Mouse (Mus musculus): ENCODE measurements around the gene Wdr86.
"Not testable (repeated sequence)": the region's sequence is repeated elsewhere in the genome, so short reads cannot be mapped to it uniquely, and the experiment has no call there.

Wdr86 gene

DNA sequence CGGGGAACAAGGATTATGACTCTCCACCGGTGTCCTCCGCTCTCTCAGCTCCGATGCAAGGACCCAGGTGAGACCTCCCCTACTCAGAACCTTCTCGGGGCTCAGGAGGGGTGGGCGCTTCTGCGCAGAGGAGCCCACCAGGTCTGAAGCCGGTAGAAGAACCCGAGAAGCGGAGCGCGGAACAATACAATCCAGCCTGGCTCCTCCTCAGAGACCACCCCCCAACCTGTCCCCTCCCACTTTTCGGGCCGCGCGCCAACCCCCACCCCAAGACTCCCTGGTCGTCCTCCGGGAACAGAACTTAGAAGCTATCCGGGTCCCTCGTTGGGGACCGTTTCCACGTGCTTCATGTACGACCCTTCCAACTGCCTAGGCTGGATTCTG, at the start of gene Wdr86:
Wdr86 (minus strand) TSS at position 240 of the 384 bp plus-strand sequence.
- peaks cover 79% of the 10 kb centered on the region for H3K4me1 ChIP-seq (replicated peaks; ENCODE audit: low read depth, low read length)
- H3K36me3 ChIP-seq (ENCODE audit: insufficient read depth, low read length): peaks cover 8% of the 10 kb centered on the region; the same call in 1 of the 2 replicates
- TF ChIP-seq NANOG (IDR thresholded peaks at IDR 0.05; ENCODE audit: borderline replicate concordance, low read length) (no peak), POU5F1 (IDR thresholded peaks at IDR 0.05; ENCODE audit: borderline replicate concordance, low read length) (no peak), CTCF (conservative IDR thresholded peaks at IDR 0.05; ENCODE audit: low read length) (no peak)
- peaks cover 34% of the 10 kb centered on the region for H3K27me3 ChIP-seq (ENCODE audit: insufficient read depth, low read length)
- no peaks in the 10 kb centered on the region for H3K9me3 ChIP-seq (ENCODE audit: low read length)
- peak within 1 kb of the TSS; percentile 85 for H3K4me3 ChIP-seq (replicated peaks; ENCODE audit: low read length)

GRCm38 (mm10) chr5:24779881-24780512, 49.5 kb upstream of the Wdr86 start:
- H3K27me3 ChIP-seq (ENCODE audit: insufficient read depth, low read length): peaks cover 19% of the 10 kb centered on the region
- H3K9me3 ChIP-seq (ENCODE audit: low read length): peaks cover 25% of the 10 kb centered on the region
- TF ChIP-seq CTCF (conservative IDR thresholded peaks at IDR 0.05; ENCODE audit: low read length) (peak; percentile 86), POU5F1 (IDR thresholded peaks at IDR 0.05; ENCODE audit: borderline replicate concordance, low read length) (no peak)

DNA sequence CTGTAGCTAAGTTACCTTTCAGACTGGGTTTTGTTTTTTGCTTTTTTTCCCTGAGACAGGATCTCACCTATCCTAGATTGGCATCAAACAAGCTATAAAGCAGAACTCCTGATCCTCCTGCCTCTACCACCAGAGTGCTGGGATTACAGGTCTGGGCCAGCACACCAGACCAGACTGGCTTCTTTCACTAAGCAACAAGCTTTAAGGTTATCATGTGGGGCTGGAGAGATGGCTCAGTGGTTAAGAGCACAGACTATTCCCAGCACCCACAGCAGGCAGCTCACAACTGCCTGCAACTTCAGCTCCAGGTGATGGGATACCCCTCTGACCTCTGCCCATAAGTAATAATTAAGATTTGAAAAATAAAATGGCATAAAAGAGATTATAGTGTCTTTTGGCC, 48.8 kb upstream of the Wdr86 start:
- H3K4me3 ChIP-seq (replicated peaks; ENCODE audit: low read length): no peak overlapping the region
- peaks cover 21% of the 10 kb centered on the region for H3K9me3 ChIP-seq (ENCODE audit: low read length)
- TF ChIP-seq NANOG (IDR thresholded peaks at IDR 0.05; ENCODE audit: borderline replicate concordance, low read length) (no peak), POU5F1 (IDR thresholded peaks at IDR 0.05; ENCODE audit: borderline replicate concordance, low read length) (no peak), CTCF (conservative IDR thresholded peaks at IDR 0.05; ENCODE audit: low read length) (no peak)
- no peaks in the 10 kb centered on the region for H3K36me3 ChIP-seq (ENCODE audit: insufficient read depth, low read length)
- peaks cover 33% of the 10 kb centered on the region for H3K4me1 ChIP-seq (replicated peaks; ENCODE audit: low read depth, low read length)
- peaks cover 19% of the 10 kb centered on the region for H3K27me3 ChIP-seq (ENCODE audit: insufficient read depth, low read length)

More at GRCm38 (mm10) chr5:24779881-24780512, 49.5 kb upstream of the Wdr86 start:
- H3K4me1 ChIP-seq (replicated peaks; ENCODE audit: low read depth, low read length): peaks cover 33% of the 10 kb centered on the region
- H3K36me3 ChIP-seq (ENCODE audit: insufficient read depth, low read length): no peaks in the 10 kb centered on the region
- H3K4me3 ChIP-seq (replicated peaks; ENCODE audit: low read length): 0 out of 2 replicates have a peak overlapping the region, but pooled peaks have one; percentile 17

GRCm38 (mm10) chr5:24778843-24779140, 48.3 kb upstream of the Wdr86 start:
- H3K27me3 ChIP-seq (ENCODE audit: insufficient read depth, low read length): peaks cover 19% of the 10 kb centered on the region
- peaks cover 33% of the 10 kb centered on the region for H3K4me1 ChIP-seq (replicated peaks; ENCODE audit: low read depth, low read length)
- TF ChIP-seq CTCF (conservative IDR thresholded peaks at IDR 0.05; ENCODE audit: low read length) (no peak), POU5F1 (IDR thresholded peaks at IDR 0.05; ENCODE audit: borderline replicate concordance, low read length) (no peak), NANOG (IDR thresholded peaks at IDR 0.05; ENCODE audit: borderline replicate concordance, low read length) (no peak)
- H3K9me3 ChIP-seq (ENCODE audit: low read length): peaks cover 20% of the 10 kb centered on the region
- H3K4me3 ChIP-seq (replicated peaks; ENCODE audit: low read length): peak overlapping the region; percentile 76
- H3K36me3 ChIP-seq (ENCODE audit: insufficient read depth, low read length): no peaks in the 10 kb centered on the region

- Histone ChIP-seq H3K4me3 (replicated peaks; ENCODE audit: low read length) (peak overlapping the region; percentile 76), H3K9me3 (ENCODE audit: low read length) (peaks cover 20% of the 10 kb centered on the region), H3K27me3 (ENCODE audit: insufficient read depth, low read length) (peaks cover 19% of the 10 kb centered on the region), H3K4me1 (replicated peaks; ENCODE audit: low read depth, low read length) (peaks cover 31% of the 10 kb centered on the region), H3K36me3 (ENCODE audit: insufficient read depth, low read length) (no peaks in the 10 kb centered on the region)
- TF ChIP-seq POU5F1 (IDR thresholded peaks at IDR 0.05; ENCODE audit: borderline replicate concordance, low read length) (no peak), CTCF (conservative IDR thresholded peaks at IDR 0.05; ENCODE audit: low read length) (no peak), NANOG (IDR thresholded peaks at IDR 0.05; ENCODE audit: borderline replicate concordance, low read length) (no peak)
Observed at GRCm38 (mm10) chr5:24778082-24778842, 47.7 kb upstream of the Wdr86 start.

DNA sequence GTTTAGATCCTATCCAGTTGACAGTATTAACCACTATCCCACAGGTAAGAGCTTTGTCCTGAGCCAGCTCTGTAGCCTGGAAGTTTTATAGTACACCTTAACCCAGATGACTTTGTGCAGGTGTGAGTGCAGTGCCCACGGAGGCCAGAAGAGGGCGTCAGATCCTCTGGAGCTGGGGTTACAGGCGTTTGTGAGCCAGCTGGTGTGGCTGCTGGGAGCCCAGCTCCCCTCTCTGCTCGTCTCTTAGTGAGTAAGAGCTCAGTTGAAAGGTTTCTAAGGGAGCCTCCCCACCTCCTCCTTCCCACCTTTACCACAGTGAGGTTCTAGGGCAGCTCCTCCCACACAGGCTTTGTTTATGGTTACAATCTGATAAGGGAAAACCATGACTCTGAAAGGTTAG, 46.2 kb upstream of the Wdr86 start:
- Histone ChIP-seq H3K36me3 (ENCODE audit: insufficient read depth, low read length) (no peaks in the 10 kb centered on the region), H3K4me1 (replicated peaks; ENCODE audit: low read depth, low read length) (peaks cover 30% of the 10 kb centered on the region), H3K9me3 (ENCODE audit: low read length) (peaks cover 20% of the 10 kb centered on the region), H3K27me3 (ENCODE audit: insufficient read depth, low read length) (peaks cover 19% of the 10 kb centered on the region), H3K4me3 (replicated peaks; ENCODE audit: low read length) (no peak overlapping the region)
- TF ChIP-seq CTCF (conservative IDR thresholded peaks at IDR 0.05; ENCODE audit: low read length): no peak
- no peak for TF ChIP-seq NANOG (IDR thresholded peaks at IDR 0.05; ENCODE audit: borderline replicate concordance, low read length)
- no peak for TF ChIP-seq POU5F1 (IDR thresholded peaks at IDR 0.05; ENCODE audit: borderline replicate concordance, low read length)

DNA sequence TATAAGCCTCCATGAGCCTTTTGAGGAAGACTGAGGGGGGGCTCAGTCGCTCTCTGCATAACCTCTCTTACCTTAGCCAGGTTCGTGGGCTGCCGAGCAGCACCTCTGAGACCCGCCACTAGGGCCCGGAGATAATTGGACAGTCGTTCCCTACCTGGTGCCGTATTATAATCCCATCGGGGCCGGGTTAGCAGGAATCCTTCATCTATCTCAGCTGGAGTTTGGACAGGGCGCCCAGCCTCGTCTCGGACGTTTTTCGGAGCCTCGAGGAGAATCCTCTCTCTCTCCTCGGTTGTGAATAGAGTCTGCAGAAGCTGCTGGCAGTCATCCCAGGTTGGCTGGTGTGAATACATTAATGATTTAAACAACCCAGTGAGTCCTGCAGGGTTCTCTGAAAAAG, 44.0 kb upstream of the Wdr86 start:
- not testable (repeated sequence) for H3K4me3 ChIP-seq (replicated peaks; ENCODE audit: low read length); H3K36me3 ChIP-seq (ENCODE audit: insufficient read depth, low read length)
- Histone ChIP-seq H3K4me1 (replicated peaks; ENCODE audit: low read depth, low read length) (peaks cover 10% of the 10 kb centered on the region), H3K27me3 (ENCODE audit: insufficient read depth, low read length) (peaks cover 13% of the 10 kb centered on the region), H3K9me3 (ENCODE audit: low read length) (peaks cover 20% of the 10 kb centered on the region)

DNA sequence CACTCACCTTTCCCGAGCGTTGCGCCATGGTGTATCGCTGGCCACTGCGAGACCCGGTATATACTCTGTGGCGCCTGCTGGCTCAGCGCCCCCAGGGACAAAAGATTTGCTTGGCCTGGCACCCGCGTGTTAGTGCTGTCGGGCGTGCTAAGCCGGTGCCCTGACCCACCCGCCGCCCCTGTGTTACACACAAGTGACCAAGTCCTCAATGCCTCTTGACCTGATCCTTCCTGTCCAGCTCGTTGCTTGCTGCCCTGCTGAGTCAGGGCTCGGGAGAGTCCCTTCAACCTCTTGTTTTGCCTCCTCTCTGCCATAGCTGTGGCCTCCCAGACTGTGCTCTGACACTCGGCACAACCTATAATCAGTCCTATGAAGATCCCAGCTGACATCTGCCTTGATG, 27.3 kb upstream of the Wdr86 start, which contains the start of gene Crygn:
Crygn (minus strand) TSS at position 193 of the 400 bp plus-strand sequence.
- TF ChIP-seq POU5F1 (IDR thresholded peaks at IDR 0.05; ENCODE audit: borderline replicate concordance, low read length) (no peak), CTCF (conservative IDR thresholded peaks at IDR 0.05; ENCODE audit: low read length) (no peak), NANOG (IDR thresholded peaks at IDR 0.05; ENCODE audit: borderline replicate concordance, low read length) (no peak)
- Histone ChIP-seq H3K36me3 (ENCODE audit: insufficient read depth, low read length) (no peaks in the 10 kb centered on the region), H3K27me3 (ENCODE audit: insufficient read depth, low read length) (peaks cover 17% of the 10 kb centered on the region)

More for the DNA sequence above, 27.3 kb upstream of the Wdr86 start, which contains the start of gene Crygn:
- H3K4me1 ChIP-seq (replicated peaks; ENCODE audit: low read depth, low read length): peaks cover 30% of the 10 kb centered on the region
- H3K4me3 ChIP-seq (replicated peaks; ENCODE audit: low read length): peak within 1 kb of the TSS; percentile 74
- peaks cover 4% of the 10 kb centered on the region; the same call in 1 of the 2 replicates for H3K9me3 ChIP-seq (ENCODE audit: low read length)
